Mouse (Mus musculus) stomach, embryonic 15.5 days (tissue): Measurements from ENCODE around the gene Il31. TPM values are rescaled to one million over a fixed set of nuclear protein-coding genes. Genes with fewer than 3 reads are reported as not detected.

Source experiments
- ATAC-seq: fragments of 200-750 bp; cut with Nextera tagmentation; 2 replicates; pipeline ENCODE4 v1.8.0; 2017; ENCODE audit warnings: low read depth, moderate number of reproducible peaks, moderate TSS enrichment; ENCODE audit not compliant: insufficient read depth, low FRiP score
- H3K27ac ChIP-seq: fragments of 300-500 bp; sonication (generic); 2 replicates; pipeline ENCODE4 v1.5.1; 2015; ENCODE audit warnings: mild to moderate bottlenecking, inconsistent platforms
- H3K27me3 ChIP-seq: fragments of 300-500 bp; sonication (generic); replicated peaks from 2 replicates; pipeline ENCODE4 v1.6.1; 2015; ENCODE audit warnings: inconsistent platforms
- H3K36me3 ChIP-seq: fragments of 300-500 bp; sonication (generic); 2 replicates; pipeline ENCODE4 v1.6.1; 2015; ENCODE audit warnings: inconsistent platforms
- H3K4me1 ChIP-seq: fragments of 300-500 bp; sonication (generic); 2 replicates; pipeline ENCODE4 v1.6.1; 2015; ENCODE audit warnings: inconsistent platforms
- H3K4me2 ChIP-seq: fragments of 300-500 bp; sonication (generic); 2 replicates; pipeline ENCODE4 v1.6.1; 2015; ENCODE audit warnings: mild to moderate bottlenecking, inconsistent platforms
- H3K4me3 ChIP-seq: fragments of 300-500 bp; sonication (generic); replicated peaks from 2 replicates; pipeline ENCODE4 v1.5.1; 2015; ENCODE audit warnings: inconsistent platforms
- H3K9ac ChIP-seq: fragments of 300-500 bp; sonication (generic); 2 replicates; pipeline ENCODE4 v1.6.1; 2015; ENCODE audit warnings: inconsistent platforms
- H3K9me3 ChIP-seq: fragments of 300-500 bp; sonication (generic); 2 replicates; pipeline ENCODE4 v1.6.1; 2016; ENCODE audit warnings: inconsistent platforms
- WGBS: fragments of 180-500 bp; shearing (Covaris S2); methylation state at CpG from one replicate; pipeline ENCODE4 v1.1.7; 2015; 5-methylcytosine and 5-hydroxymethylcytosine counted together
- polyA plus RNA-seq: library from polyadenylated mRNA; unstranded; fragments of >200 nt; fragmentation: Nextera tagmentation; extraction: Ambion mirVana; gene quantifications from 2 replicates; pipeline ENCODE4 v1.2.1, GENCODE M21; 2015

The Il31 gene
- not detected in 2 replicates for polyA plus RNA-seq

DNA sequence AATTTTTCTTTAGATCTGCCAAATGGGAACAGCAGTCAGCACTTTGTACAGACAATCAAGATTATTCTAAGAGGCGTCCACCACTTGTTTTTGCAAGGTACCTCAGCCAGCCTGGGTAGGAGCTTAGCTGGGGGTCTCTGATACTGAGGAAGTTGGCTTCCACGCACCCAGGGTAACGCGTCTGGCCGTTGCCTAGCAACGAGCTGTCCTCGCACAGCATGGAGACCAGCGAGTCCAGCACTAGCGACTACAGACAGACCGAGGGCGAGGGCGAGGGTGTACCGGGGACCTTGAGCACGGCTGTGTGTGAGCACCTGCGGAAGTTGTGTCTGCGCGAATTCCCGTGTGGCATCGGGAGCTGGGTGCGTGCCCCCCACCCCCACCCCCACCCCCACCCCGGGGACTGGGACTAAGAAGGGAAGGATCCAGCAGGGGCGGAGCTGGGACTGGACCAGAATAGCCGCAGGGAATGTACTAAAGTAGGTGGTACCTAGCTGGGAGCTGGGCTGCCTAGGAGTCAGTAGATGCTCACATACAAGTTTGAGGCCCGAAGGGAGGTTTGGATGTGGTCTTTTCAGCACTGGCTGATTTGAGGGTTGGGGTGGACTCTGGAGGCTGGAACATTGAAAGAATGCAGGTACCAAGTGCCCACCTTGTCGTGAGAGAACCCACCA is at the start of gene Il31, which contains the start of gene Lrrc43:
Gene Il31, minus strand, starts transcription at position 378 of the 674 bp plus-strand sequence.
Gene Lrrc43, plus strand, starts transcription at position 194 of the 674 bp plus-strand sequence.
- Histone ChIP-seq H3K27me3 (no peaks in the 10 kb centered on the region), H3K36me3 (no peaks in the 10 kb centered on the region), H3K4me1 (peaks cover 5% of the 10 kb centered on the region; the same call in 1 of the 2 replicates), H3K9ac (no peak within 1 kb of the TSS), H3K4me3 (peak within 1 kb of the TSS; percentile 13; the same call in 1 of the 2 replicates), H3K9me3 (no peaks in the 10 kb centered on the region), H3K4me2 (peak within 1 kb of the TSS; percentile 40), H3K27ac (no peak within 1 kb of the TSS)
- no peak for ATAC-seq
- 7% methylated on average over 25 of the region's 25 CpGs for WGBS

DNA sequence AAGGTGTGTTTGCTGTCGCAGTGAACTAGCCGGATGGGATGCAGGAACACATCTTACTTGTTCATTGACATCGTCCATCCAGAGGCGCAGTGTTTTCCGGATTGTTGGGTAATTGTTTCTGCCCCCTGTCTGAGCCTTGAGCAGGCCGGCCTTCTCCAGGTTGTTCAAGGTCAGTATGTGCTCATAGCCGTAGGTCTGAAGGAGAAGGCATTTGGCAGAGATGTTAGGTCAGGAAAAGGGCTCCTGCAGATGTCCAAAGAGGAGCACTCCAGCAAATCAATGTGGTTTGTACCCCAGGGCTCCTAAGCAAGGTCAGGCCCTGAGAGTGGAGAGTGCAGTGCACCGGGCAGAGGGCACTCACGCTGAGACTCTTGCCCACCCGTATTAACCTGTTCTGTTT is 44.5 kb upstream of the Il31 start:
- H3K27ac ChIP-seq, result no peak overlapping the region
- ATAC-seq, result no peak
- WGBS, result 94% methylated on average over 10 of the region's 10 CpGs

DNA sequence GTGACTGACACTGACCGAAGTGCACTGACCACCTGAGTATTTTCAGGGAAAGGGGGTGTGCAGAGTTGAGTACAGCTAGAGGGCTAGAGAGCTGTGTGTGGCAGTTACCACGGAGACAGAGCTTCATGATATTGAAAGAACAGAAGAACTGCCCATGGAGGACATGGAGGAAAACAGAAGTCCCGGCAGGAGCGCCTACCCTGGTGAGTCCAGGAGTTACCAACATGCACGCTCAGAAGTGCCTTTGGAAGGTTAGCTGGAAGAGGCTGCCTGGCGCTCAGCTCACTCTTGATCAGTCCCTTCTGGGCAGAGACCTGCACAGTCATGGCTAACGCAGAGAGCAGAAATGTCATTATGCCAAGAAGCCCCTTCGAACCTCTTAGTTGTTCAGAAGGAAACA is 40.8 kb upstream of the Il31 start:
- H3K27me3 ChIP-seq, result no peaks in the 10 kb centered on the region

More for the DNA sequence above, 44.5 kb upstream of the Il31 start:
- H3K4me3 ChIP-seq, result no peak overlapping the region
- H3K4me1 ChIP-seq, result no peaks in the 10 kb centered on the region
- H3K9me3 ChIP-seq, result no peaks in the 10 kb centered on the region
- H3K27me3 ChIP-seq, result no peaks in the 10 kb centered on the region
- peaks cover 28% of the 10 kb centered on the region for H3K36me3 ChIP-seq
- no peak overlapping the region for H3K9ac ChIP-seq
- H3K4me2 ChIP-seq, result no peak overlapping the region

DNA sequence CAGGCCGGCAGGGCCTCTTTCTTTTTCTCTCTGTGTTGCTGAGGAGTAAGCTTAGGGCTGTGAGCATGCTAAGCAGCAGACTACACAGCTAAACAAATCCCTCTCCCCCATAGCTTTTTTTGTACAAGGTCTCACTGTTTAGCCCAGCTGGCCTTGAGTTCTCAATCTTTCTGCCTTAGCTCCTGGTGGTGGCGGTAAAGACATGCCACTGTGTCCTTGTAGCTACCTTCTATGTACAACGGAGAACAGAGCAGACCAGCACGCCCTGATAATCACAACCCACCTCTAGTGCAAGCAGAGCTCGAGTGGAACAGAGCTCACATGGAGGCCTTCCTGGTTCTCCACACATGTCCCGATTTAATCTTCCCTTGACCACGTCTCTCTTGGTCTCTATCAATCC is 39.4 kb upstream of the Il31 start:
- no peaks in the 10 kb centered on the region for H3K9me3 ChIP-seq
- no peak overlapping the region for H3K27ac ChIP-seq
- WGBS, result 73% methylated on average over 7 of the region's 7 CpGs
- H3K4me1 ChIP-seq, result no peaks in the 10 kb centered on the region; the same call in 1 of the 2 replicates
- no peak overlapping the region for H3K9ac ChIP-seq
- no peak overlapping the region for H3K4me2 ChIP-seq
- no peak for ATAC-seq
- no peaks in the 10 kb centered on the region for H3K27me3 ChIP-seq
- peaks cover 23% of the 10 kb centered on the region for H3K36me3 ChIP-seq
- no peak overlapping the region for H3K4me3 ChIP-seq

More for the DNA sequence above, 40.8 kb upstream of the Il31 start:
- peaks cover 24% of the 10 kb centered on the region for H3K36me3 ChIP-seq
- ATAC-seq, result no peak
- no peaks in the 10 kb centered on the region for H3K9me3 ChIP-seq
- H3K27ac ChIP-seq, result no peak overlapping the region
- no peak overlapping the region for H3K4me2 ChIP-seq
- H3K9ac ChIP-seq, result no peak overlapping the region
- H3K4me1 ChIP-seq, result no peaks in the 10 kb centered on the region
- no peak overlapping the region for H3K4me3 ChIP-seq
- 86% methylated on average over 8 of the region's 8 CpGs for WGBS

DNA sequence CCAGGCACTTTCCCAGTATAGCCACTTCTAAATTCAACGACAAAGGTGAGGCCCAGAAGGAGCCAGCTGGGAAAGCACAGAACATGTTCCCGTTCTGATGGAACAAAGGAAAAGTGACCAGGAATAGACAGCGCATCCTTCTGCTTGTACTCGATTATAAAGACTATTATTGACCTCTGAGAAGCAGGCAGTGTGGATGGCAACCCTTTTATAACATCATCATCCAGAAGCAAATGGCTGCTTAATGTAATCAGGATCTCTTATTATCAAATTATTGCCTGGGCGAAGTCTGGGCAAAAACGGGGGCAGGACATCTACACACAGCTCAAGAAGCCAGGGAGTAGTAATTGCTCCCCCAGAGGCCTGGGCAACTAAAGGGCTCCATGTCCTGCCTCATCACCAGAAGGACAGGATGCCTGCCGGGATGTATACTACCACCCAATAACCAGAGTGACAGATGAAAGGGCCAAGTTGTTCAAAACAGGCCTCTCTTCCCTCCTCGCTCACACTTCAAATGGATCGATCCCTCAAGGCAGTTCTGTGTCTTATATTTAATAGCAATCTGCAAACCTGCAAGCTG is 36.7 kb upstream of the Il31 start:
- Histone ChIP-seq H3K9ac (no peak overlapping the region), H3K27me3 (no peaks in the 10 kb centered on the region), H3K27ac (no peak overlapping the region), H3K4me2 (no peak overlapping the region), H3K36me3 (peaks cover 7% of the 10 kb centered on the region; the same call in 1 of the 2 replicates), H3K9me3 (no peaks in the 10 kb centered on the region), H3K4me3 (no peak overlapping the region), H3K4me1 (peaks cover 11% of the 10 kb centered on the region; the same call in 1 of the 2 replicates)
- 87% methylated on average over 9 of the region's 9 CpGs for WGBS
- no peak for ATAC-seq

DNA sequence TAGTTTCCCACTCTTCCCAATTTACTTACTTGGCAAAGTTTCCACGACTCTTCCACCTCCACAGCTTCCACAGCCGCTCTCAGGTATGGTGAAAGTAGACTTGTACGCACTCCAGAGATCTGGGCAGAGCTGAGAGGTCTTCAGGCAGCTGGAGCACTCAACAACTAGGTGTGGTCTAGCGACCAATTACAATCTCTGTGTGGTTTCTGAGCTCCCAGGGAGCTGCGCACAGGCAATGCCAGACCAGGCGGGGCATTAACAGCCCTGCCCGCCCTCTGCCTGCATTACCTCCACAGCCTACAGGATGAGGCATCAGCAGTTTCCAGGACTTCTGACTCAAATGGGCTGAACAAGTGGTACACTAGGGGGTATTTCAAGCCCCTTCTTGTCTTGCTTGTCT is 36.0 kb upstream of the Il31 start, which contains the start of gene Gm49027:
Gene Gm49027, minus strand, starts transcription at position 208 of the 400 bp plus-strand sequence.
- 80% methylated on average over 7 of the region's 7 CpGs for WGBS
- no peak for ATAC-seq
- H3K9me3 ChIP-seq, result no peaks in the 10 kb centered on the region
- H3K9ac ChIP-seq, result no peak within 1 kb of the TSS
- H3K27me3 ChIP-seq, result no peaks in the 10 kb centered on the region
- H3K36me3 ChIP-seq, result no peaks in the 10 kb centered on the region
- H3K27ac ChIP-seq, result no peak within 1 kb of the TSS
- peak within 1 kb of the TSS; percentile 58 for H3K4me2 ChIP-seq
- peak within 1 kb of the TSS; percentile 85 for H3K4me3 ChIP-seq
- peaks cover 11% of the 10 kb centered on the region; the same call in 1 of the 2 replicates for H3K4me1 ChIP-seq

DNA sequence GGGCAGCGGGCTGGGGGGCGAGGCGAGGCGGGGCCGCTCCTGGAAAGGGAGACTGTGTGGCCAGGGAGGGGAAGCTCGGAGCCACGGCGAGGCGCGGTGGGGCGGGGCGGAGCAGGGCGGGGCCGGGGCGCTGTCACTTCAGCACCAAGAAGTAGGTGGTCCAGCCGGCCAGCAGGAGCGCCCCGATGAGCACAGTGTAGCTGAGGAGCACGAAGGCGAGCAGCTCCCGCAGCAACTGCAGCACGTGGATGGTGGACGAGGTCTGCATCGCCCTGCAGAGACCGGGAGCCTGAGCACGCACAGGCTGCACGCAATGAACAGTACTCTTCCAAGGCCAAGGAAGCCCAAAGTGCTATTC is 35.1 kb upstream of the Il31 start:
- WGBS, result under 1% methylated on average over 26 of the region's 27 CpGs
- peaks cover 11% of the 10 kb centered on the region; the same call in 1 of the 2 replicates for H3K4me1 ChIP-seq
- H3K9me3 ChIP-seq, result no peaks in the 10 kb centered on the region
- peak overlapping the region; percentile 85 for H3K4me3 ChIP-seq
- H3K36me3 ChIP-seq, result no peaks in the 10 kb centered on the region
- H3K27me3 ChIP-seq, result no peaks in the 10 kb centered on the region
- no peak overlapping the region for H3K27ac ChIP-seq
- H3K9ac ChIP-seq, result no peak overlapping the region
- H3K4me2 ChIP-seq, result peak overlapping the region; percentile 58
- peak; percentile 94 for ATAC-seq

DNA sequence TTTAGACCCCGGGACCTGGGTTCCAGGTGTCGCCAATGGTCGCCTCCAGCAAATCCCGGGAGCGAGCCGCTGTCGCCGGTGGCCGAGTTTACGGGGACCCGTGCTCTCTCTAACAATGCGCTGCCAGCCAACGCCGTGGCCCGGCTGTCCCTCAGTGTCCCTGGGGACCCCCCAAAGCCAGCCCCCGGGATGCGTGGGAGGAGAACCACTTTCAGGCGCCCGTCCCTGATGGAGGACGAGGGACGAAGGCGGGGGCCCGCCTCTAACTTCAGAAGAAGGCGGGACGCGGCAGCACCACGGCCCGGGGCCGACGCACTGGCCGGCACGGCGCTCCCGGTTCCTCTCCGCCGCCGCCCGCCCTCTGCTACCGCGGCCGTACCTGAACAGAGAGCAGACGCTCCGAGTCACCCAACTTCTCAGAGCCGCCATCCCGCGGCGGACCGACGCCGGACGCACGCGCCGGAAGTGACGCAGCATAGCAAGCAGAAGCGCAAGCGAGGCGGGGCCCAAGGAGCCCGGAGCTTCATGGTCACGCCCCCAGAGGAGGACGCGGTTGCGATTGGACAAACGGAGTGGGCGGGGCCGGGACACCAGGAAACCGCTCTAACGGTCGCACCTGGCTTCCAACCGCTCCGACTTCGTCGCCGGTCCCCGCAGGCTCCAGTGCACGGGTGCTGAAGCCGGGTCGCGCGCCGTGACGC is 34.6 kb upstream of the Il31 start, which contains the start of gene Diablo:
Gene Diablo, minus strand, starts transcription at position 485 of the 701 bp plus-strand sequence.
- no peaks in the 10 kb centered on the region for H3K36me3 ChIP-seq
- no peak within 1 kb of the TSS for H3K27ac ChIP-seq
- H3K27me3 ChIP-seq, result no peaks in the 10 kb centered on the region
- peak within 1 kb of the TSS; percentile 85 for H3K4me3 ChIP-seq
- WGBS, result under 1% methylated on average over 81 of the region's 82 CpGs
- H3K9me3 ChIP-seq, result no peaks in the 10 kb centered on the region
- peak within 1 kb of the TSS; percentile 76 for H3K9ac ChIP-seq
- peak; percentile 97 for ATAC-seq
- peak within 1 kb of the TSS; percentile 87 for H3K4me2 ChIP-seq
- H3K4me1 ChIP-seq, result peaks cover 11% of the 10 kb centered on the region; the same call in 1 of the 2 replicates

DNA sequence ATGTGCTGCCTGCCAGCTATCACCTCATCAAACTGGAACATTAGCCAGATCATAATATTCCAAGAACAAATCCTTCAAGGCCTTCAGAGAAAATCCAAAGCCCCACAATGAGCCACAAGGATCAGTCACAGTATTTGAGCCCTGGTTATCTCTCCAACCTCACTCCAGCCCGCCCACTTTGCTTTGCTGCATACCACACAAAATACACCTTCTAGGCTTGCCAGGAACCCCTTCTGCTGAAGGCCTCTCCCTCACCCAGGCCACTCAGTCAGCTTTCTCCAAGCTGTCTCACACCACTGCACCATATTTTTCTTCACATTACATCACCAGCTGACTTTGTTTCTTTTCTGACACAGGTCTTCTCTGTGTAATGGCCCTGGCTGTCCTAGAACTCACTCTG is 32.9 kb upstream of the Il31 start:
- Histone ChIP-seq H3K4me3 (no peak overlapping the region), H3K9me3 (no peaks in the 10 kb centered on the region), H3K27me3 (no peaks in the 10 kb centered on the region), H3K4me2 (no peak overlapping the region), H3K4me1 (peaks cover 11% of the 10 kb centered on the region; the same call in 1 of the 2 replicates), H3K9ac (no peak overlapping the region), H3K36me3 (no peaks in the 10 kb centered on the region), H3K27ac (no peak overlapping the region)
- 81% methylated on average over 1 of the region's 1 CpGs for WGBS
- no peak for ATAC-seq

DNA sequence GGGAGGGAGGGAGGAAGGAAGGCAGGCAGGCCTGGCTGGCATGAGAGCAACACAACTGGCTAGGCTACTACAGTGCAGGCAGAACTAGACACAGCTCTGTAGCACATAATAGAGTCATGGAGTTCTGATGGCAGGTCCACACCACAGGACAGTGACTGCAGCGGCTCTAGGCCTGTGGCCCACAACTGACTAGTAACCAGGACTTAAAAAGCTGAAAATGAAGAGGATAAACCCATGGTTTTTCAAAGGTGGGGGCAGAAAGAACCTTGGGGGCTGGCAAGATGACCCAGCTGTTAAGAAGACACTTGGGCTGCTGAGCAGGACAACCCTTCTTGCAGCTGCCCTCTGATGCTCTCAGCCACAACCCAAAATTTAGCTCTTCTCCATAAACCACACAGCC is 32.3 kb upstream of the Il31 start:
- Histone ChIP-seq H3K27me3 (no peaks in the 10 kb centered on the region), H3K9ac (no peak overlapping the region), H3K4me3 (no peak overlapping the region), H3K9me3 (no peaks in the 10 kb centered on the region), H3K4me1 (peaks cover 11% of the 10 kb centered on the region; the same call in 1 of the 2 replicates), H3K36me3 (0 out of 2 replicates have a peak, but pooled peaks cover 3% of the 10 kb centered on the region), H3K4me2 (no peak overlapping the region), H3K27ac (no peak overlapping the region)
- ATAC-seq, result no peak
- 94% methylated on average over 1 of the region's 1 CpGs for WGBS

DNA sequence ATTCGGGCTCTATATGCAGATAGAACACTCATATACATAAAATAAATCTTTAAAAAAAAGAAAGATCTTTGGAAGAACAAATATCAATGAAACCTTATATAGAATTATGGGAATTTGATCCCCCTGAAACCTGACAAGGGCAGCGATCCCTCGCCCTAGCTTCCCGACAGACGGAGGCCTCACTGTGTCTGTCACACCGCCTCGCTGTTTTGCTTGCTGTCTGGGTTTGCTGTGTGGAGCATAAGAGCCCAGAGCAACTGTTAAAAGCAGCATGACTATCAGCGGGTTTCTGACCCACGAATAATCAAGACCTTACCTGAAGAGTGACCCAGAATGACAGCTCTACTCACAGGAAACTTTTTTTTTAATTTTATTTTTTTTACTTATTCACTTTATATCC is 31.4 kb upstream of the Il31 start:
- no peaks in the 10 kb centered on the region for H3K27me3 ChIP-seq
- no peak for ATAC-seq
- no peaks in the 10 kb centered on the region for H3K9me3 ChIP-seq
- H3K27ac ChIP-seq, result no peak overlapping the region
- H3K4me1 ChIP-seq, result peaks cover 11% of the 10 kb centered on the region; the same call in 1 of the 2 replicates
- H3K4me3 ChIP-seq, result no peak overlapping the region
- H3K36me3 ChIP-seq, result peaks cover 12% of the 10 kb centered on the region; the same call in 1 of the 2 replicates
- no peak overlapping the region for H3K9ac ChIP-seq
- 89% methylated on average over 9 of the region's 9 CpGs for WGBS
- H3K4me2 ChIP-seq, result no peak overlapping the region
